Mouse (Mus musculus): ENCODE data around the gene Nampt. TPM values are rescaled to one million over a fixed set of nuclear protein-coding genes. Genes with fewer than 3 reads are reported as not detected.

Nampt gene
- total and polyA plus RNA-seq, 2 experiments from 2014 or later: 28.6 to 55.1 TPM

- H3K4me2 ChIP-seq (ENCODE audit: low read depth): no peak overlapping the region
- WGBS: 36% methylated on average over 7 of the region's 7 CpGs
- no peaks in the 10 kb centered on the region for H3K4me1 ChIP-seq (ENCODE audit: insufficient read depth)
- H3K36me3 ChIP-seq (ENCODE audit: insufficient read depth): peaks cover 39% of the 10 kb centered on the region
- H3K9me3 ChIP-seq (ENCODE audit: low read length): no peaks in the 10 kb centered on the region
- no peak for DNase-seq
- no peak for TF ChIP-seq CTCF (IDR thresholded peaks at IDR 0.05; ENCODE audit: low read depth)
- H3K4me3 ChIP-seq (ENCODE audit: low read depth, low read length): no peak overlapping the region
- no peak for ATAC-seq
- no peaks in the 10 kb centered on the region for H3K27me3 ChIP-seq (ENCODE audit: insufficient read depth, low read length)
- no peak overlapping the region for H3K9ac ChIP-seq
- no peak overlapping the region for H3K27ac ChIP-seq (ENCODE audit: low read depth, low read length)
These were observed 22.1 kb downstream of the Nampt start for GRCm38 (mm10) chr12:32841442-32841900.

GRCm38 (mm10) chr12:32846325-32846724, 27.0 kb downstream of the Nampt start:
- no peak for DNase-seq
- Histone ChIP-seq H3K4me2 (ENCODE audit: low read depth) (no peak overlapping the region), H3K9ac (no peak overlapping the region), H3K36me3 (ENCODE audit: insufficient read depth) (peaks cover 47% of the 10 kb centered on the region), H3K4me1 (ENCODE audit: insufficient read depth) (no peaks in the 10 kb centered on the region), H3K27ac (ENCODE audit: low read depth, low read length) (no peak overlapping the region), H3K9me3 (ENCODE audit: low read length) (no peaks in the 10 kb centered on the region), H3K27me3 (ENCODE audit: insufficient read depth, low read length) (no peaks in the 10 kb centered on the region), H3K4me3 (ENCODE audit: low read depth, low read length) (no peak overlapping the region)
- WGBS: 86% methylated on average over 8 of the region's 8 CpGs
- ATAC-seq: no peak
- no peak for TF ChIP-seq CTCF (IDR thresholded peaks at IDR 0.05; ENCODE audit: low read depth)

DNA sequence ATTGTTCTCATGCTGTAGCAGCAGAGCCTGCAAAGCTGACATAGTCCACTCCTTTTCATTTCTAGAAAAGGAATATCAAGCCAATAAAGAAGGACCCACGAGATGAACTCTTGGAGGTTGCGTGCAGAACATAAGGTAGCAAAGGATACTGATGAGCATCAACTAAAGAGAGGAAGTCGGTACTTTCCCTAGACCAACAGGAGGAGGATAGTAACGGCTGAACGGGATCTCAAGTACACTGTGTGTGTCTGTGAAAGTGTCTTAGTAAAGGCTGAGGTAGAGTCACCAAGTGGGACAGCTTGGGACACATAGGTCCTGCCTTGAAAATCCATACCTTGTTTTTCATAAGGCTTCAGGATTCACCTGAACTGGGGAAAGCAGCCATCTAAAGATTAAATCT, 34.4 kb downstream of the Nampt start:
- H3K27ac ChIP-seq (ENCODE audit: low read depth, low read length): no peak overlapping the region
- H3K4me3 ChIP-seq (ENCODE audit: low read depth, low read length): no peak overlapping the region
- no peak overlapping the region for H3K4me2 ChIP-seq (ENCODE audit: low read depth)
- TF ChIP-seq CTCF (IDR thresholded peaks at IDR 0.05; ENCODE audit: low read depth): no peak
- peaks cover 25% of the 10 kb centered on the region for H3K36me3 ChIP-seq (ENCODE audit: insufficient read depth)
- ATAC-seq (no peak), DNase-seq (no peak)
- H3K9me3 ChIP-seq (ENCODE audit: low read length): no peaks in the 10 kb centered on the region
- no peaks in the 10 kb centered on the region for H3K4me1 ChIP-seq (ENCODE audit: insufficient read depth)
- 96% methylated on average over 5 of the region's 5 CpGs for WGBS
- H3K9ac ChIP-seq: no peak overlapping the region
- no peaks in the 10 kb centered on the region for H3K27me3 ChIP-seq (ENCODE audit: insufficient read depth, low read length)

- ATAC-seq (no peak), DNase-seq (no peak)
- Histone ChIP-seq H3K4me3 (ENCODE audit: low read depth, low read length) (no peak overlapping the region), H3K4me2 (ENCODE audit: low read depth) (no peak overlapping the region), H3K9me3 (ENCODE audit: low read length) (no peaks in the 10 kb centered on the region), H3K9ac (no peak overlapping the region), H3K27ac (ENCODE audit: low read depth, low read length) (no peak overlapping the region), H3K27me3 (ENCODE audit: insufficient read depth, low read length) (no peaks in the 10 kb centered on the region), H3K36me3 (ENCODE audit: insufficient read depth) (peaks cover 20% of the 10 kb centered on the region), H3K4me1 (ENCODE audit: insufficient read depth) (no peaks in the 10 kb centered on the region)
- WGBS: 80% methylated on average over 6 of the region's 6 CpGs
- no peak for TF ChIP-seq CTCF (IDR thresholded peaks at IDR 0.05; ENCODE audit: low read depth)
These were observed 35.5 kb downstream of the Nampt start for GRCm38 (mm10) chr12:32854866-32855265.

DNA sequence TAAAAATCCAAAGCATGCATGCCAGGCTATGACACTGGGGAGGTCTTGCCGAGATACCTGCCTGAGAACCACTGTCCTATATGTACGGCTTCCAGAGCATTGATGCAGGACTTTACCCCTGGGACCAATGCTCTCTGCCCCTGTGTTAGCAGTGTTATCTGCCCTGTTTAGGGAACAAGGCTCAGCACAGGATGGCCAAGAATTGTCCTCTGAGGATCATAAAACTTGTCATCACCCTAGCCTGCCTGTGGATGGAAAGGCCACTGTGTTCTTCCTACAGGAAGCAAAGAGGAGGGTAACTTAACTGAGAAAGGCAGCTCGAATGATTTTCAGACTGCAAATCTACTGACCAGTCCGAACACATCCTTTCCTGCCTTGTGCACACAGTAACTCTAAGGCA, 36.1 kb downstream of the Nampt start:
- ATAC-seq (no peak), DNase-seq (no peak)
- H3K36me3 ChIP-seq (ENCODE audit: insufficient read depth): peaks cover 16% of the 10 kb centered on the region
- H3K9ac ChIP-seq: no peak overlapping the region
- no peaks in the 10 kb centered on the region for H3K9me3 ChIP-seq (ENCODE audit: low read length)
- H3K4me2 ChIP-seq (ENCODE audit: low read depth): no peak overlapping the region
- WGBS: 92% methylated on average over 4 of the region's 4 CpGs
- no peaks in the 10 kb centered on the region for H3K27me3 ChIP-seq (ENCODE audit: insufficient read depth, low read length)
- no peaks in the 10 kb centered on the region for H3K4me1 ChIP-seq (ENCODE audit: insufficient read depth)
- H3K27ac ChIP-seq (ENCODE audit: low read depth, low read length): no peak overlapping the region
- no peak overlapping the region for H3K4me3 ChIP-seq (ENCODE audit: low read depth, low read length)
- TF ChIP-seq CTCF (IDR thresholded peaks at IDR 0.05; ENCODE audit: low read depth): no peak

DNA sequence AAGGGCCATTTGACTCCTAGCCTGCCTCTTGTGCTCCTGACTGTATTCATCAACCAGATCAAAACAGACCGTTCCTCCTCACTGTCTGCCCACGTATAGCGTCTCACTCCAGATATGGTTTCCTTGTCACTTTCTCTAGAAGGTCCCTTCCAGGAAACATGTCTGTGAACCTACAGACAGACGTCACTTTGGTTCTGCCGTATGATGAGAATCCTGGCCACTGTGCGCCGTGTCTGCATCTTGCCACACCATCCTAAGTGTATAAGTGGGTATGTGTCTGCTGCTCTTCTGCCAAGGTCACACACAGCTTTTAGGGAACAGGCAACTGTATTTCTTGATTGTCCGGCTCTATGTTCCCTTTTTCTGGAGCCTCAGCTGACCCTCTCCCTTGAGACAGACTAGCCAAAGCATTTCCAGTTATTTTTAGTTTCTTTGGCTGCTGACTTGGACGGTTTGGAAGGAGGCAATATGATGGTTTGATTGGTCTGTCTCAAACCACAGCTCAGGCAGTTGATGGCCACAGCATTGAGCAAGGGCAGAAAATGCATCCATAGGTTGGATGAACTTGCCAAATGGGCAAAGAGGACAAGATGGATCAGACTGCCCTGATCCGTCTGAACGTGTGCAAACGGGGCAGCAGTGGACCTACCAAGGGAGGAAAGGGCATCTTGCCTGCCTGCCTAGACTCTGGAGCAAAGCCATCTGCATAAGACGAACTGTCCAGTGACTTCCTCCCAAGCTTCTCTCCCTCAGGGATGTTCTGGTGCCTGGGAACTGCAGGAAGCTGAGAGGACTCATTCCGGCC, 37.6 kb downstream of the Nampt start:
- no peak for TF ChIP-seq CTCF (IDR thresholded peaks at IDR 0.05; ENCODE audit: low read depth)
- no peak overlapping the region for H3K4me3 ChIP-seq (ENCODE audit: low read depth, low read length)
- no peak overlapping the region for H3K9ac ChIP-seq
- no peaks in the 10 kb centered on the region for H3K4me1 ChIP-seq (ENCODE audit: insufficient read depth)
- no peaks in the 10 kb centered on the region for H3K27me3 ChIP-seq (ENCODE audit: insufficient read depth, low read length)
- DNase-seq (no peak), ATAC-seq (no peak)
- WGBS: 92% methylated on average over 14 of the region's 14 CpGs
- H3K9me3 ChIP-seq (ENCODE audit: low read length): no peaks in the 10 kb centered on the region
- H3K27ac ChIP-seq (ENCODE audit: low read depth, low read length): no peak overlapping the region
- H3K36me3 ChIP-seq (ENCODE audit: insufficient read depth): peaks cover 10% of the 10 kb centered on the region
- H3K4me2 ChIP-seq (ENCODE audit: low read depth): no peak overlapping the region

DNA sequence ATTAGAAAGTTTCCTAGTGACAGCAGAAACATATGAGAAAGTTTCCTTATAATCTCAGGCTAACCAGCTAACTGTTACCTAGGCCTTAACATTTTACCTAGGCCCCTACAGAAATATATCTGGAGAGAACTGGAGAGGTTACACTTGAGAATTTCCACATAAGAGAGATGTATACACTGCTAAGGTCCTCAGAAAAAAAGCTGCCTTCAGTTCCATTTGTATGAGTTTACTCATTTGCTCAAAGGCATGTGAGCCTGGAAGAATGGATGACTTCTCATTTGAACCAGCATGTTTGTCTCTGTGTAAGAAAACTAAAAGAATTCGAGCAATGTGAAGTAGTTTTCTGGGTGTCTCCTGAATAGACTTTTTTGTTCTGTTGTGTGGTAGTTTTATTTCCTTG, 39.1 kb downstream of the Nampt start:
- Histone ChIP-seq H3K9me3 (ENCODE audit: low read length) (no peaks in the 10 kb centered on the region), H3K4me1 (ENCODE audit: insufficient read depth) (no peaks in the 10 kb centered on the region), H3K9ac (no peak overlapping the region), H3K27ac (ENCODE audit: low read depth, low read length) (no peak overlapping the region), H3K4me3 (ENCODE audit: low read depth, low read length) (no peak overlapping the region), H3K36me3 (ENCODE audit: insufficient read depth) (peaks cover 3% of the 10 kb centered on the region; the same call in 1 of the 2 replicates), H3K4me2 (ENCODE audit: low read depth) (no peak overlapping the region), H3K27me3 (ENCODE audit: insufficient read depth, low read length) (no peaks in the 10 kb centered on the region)
- TF ChIP-seq CTCF (IDR thresholded peaks at IDR 0.05; ENCODE audit: low read depth): no peak
- 55% methylated on average over 1 of the region's 1 CpGs for WGBS
- ATAC-seq: no peak
- no peak for DNase-seq
